Mouse (Mus musculus): ENCODE data around the gene Limk2. TPM values are rescaled to one million over a fixed set of nuclear protein-coding genes. Genes with fewer than 3 reads are reported as not detected.

Gene Limk2
- polyA plus RNA-seq, 1 experiment = 21.6 TPM

DNA sequence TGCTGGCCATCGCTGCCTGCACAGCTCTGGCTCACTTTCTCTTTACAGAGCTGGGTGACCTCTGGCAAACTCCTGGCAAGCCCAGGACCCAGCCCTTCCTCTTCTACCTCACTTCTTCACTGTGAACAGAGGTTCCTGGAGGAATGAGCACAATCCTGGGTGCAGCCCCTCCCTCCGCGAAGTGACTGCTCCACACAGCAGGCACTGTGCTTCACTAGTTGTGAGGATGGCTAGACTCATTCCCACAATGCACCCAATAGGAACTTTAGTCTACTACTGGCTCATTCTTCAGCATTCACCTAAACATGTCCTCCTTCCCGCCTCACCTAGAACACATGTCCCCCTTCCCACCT lies 59.7 kb downstream of the Limk2 start:
- no peak overlapping the region for H3ac ChIP-seq (ENCODE audit: control insufficient read depth, insufficient read length, low read depth)
- H3K36me3 ChIP-seq (ENCODE audit: control insufficient read depth, insufficient read depth) = peaks cover 60% of the 10 kb centered on the region
- no peak overlapping the region for H3K4me3 ChIP-seq (ENCODE audit: insufficient read depth, poor library complexity, severe bottlenecking)
- no peak for TF ChIP-seq CEBPB (IDR thresholded peaks at IDR 0.05; ENCODE audit: low read depth)
- H3K79me3 ChIP-seq (ENCODE audit: low read depth) = no peaks in the 10 kb centered on the region
- no peaks in the 10 kb centered on the region for H3K79me2 ChIP-seq (ENCODE audit: control insufficient read depth, insufficient read depth)
- H3K27me3 ChIP-seq (ENCODE audit: control insufficient read depth, insufficient read depth, insufficient read length) = no peaks in the 10 kb centered on the region

DNA sequence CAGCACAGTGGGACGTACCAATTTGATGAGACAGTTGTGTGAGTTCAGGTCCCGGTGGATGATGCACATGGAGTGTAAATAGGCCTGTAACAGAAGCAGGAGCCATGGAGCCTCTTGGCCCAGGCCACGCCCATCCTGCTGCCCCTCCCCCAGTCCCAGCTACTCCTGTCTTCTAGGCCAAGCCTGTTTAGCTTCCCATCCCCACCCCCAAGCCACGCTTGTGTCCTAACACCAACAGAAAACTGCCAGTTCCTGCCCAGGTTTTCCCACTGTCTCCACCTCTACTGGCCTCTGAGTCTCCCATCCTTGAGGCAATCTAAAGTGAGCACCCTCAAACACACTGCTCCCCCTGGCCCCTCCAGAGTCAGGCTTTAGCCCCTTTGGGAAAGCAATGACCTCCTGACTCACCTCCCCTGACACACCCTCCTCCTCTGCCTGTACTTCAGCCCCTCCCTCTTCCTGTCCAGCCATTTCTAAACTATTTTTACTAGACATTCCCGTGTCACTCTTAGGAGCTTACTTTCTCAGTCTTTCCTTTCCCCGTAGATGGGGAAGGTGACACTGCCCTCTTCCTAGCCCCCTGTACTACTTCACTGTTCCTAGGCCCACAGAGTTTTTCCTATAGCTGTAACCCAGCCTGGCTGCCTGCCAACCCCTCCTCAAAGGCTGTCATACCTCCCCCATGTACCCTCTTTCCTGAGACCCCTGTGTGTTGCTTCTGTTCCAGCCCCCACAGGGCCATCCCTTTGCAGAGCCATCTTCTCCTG lies 60.2 kb downstream of the Limk2 start:
- Histone ChIP-seq H3K36me3 (ENCODE audit: control insufficient read depth, insufficient read depth) (peaks cover 56% of the 10 kb centered on the region), H3K4me3 (ENCODE audit: insufficient read depth, poor library complexity, severe bottlenecking) (no peak overlapping the region), H3ac (ENCODE audit: control insufficient read depth, insufficient read length, low read depth) (no peak overlapping the region), H3K27me3 (ENCODE audit: control insufficient read depth, insufficient read depth, insufficient read length) (no peaks in the 10 kb centered on the region), H3K79me3 (ENCODE audit: low read depth) (no peaks in the 10 kb centered on the region), H3K79me2 (ENCODE audit: control insufficient read depth, insufficient read depth) (no peaks in the 10 kb centered on the region)
- TF ChIP-seq FOSL1 (IDR thresholded peaks at IDR 0.05; ENCODE audit: insufficient read depth, low read length, poor library complexity, severe bottlenecking) = no peak
- TF ChIP-seq CTCF (IDR thresholded peaks at IDR 0.05; ENCODE audit: control insufficient read depth, insufficient read depth, insufficient read length) = no peak
- no peak for TF ChIP-seq USF1 (IDR thresholded peaks at IDR 0.05; ENCODE audit: low read depth)
- TF ChIP-seq MAX (IDR thresholded peaks at IDR 0.05) = peak; percentile 17
- TF ChIP-seq CEBPB (IDR thresholded peaks at IDR 0.05; ENCODE audit: low read depth) = no peak
- TF ChIP-seq MYOG (IDR thresholded peaks at IDR 0.05; ENCODE audit: control insufficient read depth, extremely low read depth, insufficient read length) = no peak

DNA sequence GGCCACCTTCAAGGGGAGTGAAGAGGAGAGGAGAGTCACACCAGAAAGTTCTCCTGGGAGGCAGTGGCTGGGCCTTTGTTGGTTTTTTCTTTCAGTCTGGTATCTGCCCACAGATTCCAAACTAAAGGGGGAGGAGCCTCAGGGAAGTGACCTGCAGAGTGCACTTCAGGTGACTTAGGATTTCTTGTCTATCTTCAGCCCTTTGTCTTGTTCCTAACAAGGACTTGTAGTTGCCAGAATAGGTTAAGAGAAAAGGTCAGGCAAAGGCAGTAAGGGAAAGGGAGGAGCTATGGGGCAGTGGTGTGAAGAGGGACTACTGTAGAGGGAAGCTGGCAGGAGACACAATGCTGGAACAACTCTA lies 61.2 kb downstream of the Limk2 start:
- Histone ChIP-seq H3K79me3 (ENCODE audit: low read depth) (no peaks in the 10 kb centered on the region), H3ac (ENCODE audit: control insufficient read depth, insufficient read length, low read depth) (no peak overlapping the region), H3K27me3 (ENCODE audit: control insufficient read depth, insufficient read depth, insufficient read length) (no peaks in the 10 kb centered on the region), H3K4me3 (ENCODE audit: insufficient read depth, poor library complexity, severe bottlenecking) (no peak overlapping the region), H3K79me2 (ENCODE audit: control insufficient read depth, insufficient read depth) (no peaks in the 10 kb centered on the region), H3K36me3 (ENCODE audit: control insufficient read depth, insufficient read depth) (peaks cover 53% of the 10 kb centered on the region)
- TF ChIP-seq MAX (IDR thresholded peaks at IDR 0.05) (no peak), MYOG (IDR thresholded peaks at IDR 0.05; ENCODE audit: control insufficient read depth, extremely low read depth, insufficient read length) (no peak), FOSL1 (IDR thresholded peaks at IDR 0.05; ENCODE audit: insufficient read depth, low read length, poor library complexity, severe bottlenecking) (no peak), MYOD1 (IDR thresholded peaks at IDR 0.05; ENCODE audit: control insufficient read depth, insufficient read length, low read depth) (no peak), CEBPB (IDR thresholded peaks at IDR 0.05; ENCODE audit: low read depth) (no peak), USF1 (IDR thresholded peaks at IDR 0.05; ENCODE audit: low read depth) (no peak), CTCF (IDR thresholded peaks at IDR 0.05; ENCODE audit: control insufficient read depth, insufficient read depth, insufficient read length) (no peak)

GRCm38 (mm10) chr11:3347091-3347834 lies 61.7 kb downstream of the Limk2 start:
- Histone ChIP-seq H3K4me3 (ENCODE audit: insufficient read depth, poor library complexity, severe bottlenecking) (no peak overlapping the region), H3K79me2 (ENCODE audit: control insufficient read depth, insufficient read depth) (no peaks in the 10 kb centered on the region), H3K27me3 (ENCODE audit: control insufficient read depth, insufficient read depth, insufficient read length) (no peaks in the 10 kb centered on the region), H3ac (ENCODE audit: control insufficient read depth, insufficient read length, low read depth) (no peak overlapping the region), H3K36me3 (ENCODE audit: control insufficient read depth, insufficient read depth) (peaks cover 48% of the 10 kb centered on the region), H3K79me3 (ENCODE audit: low read depth) (no peaks in the 10 kb centered on the region)
- TF ChIP-seq CTCF (IDR thresholded peaks at IDR 0.05; ENCODE audit: control insufficient read depth, insufficient read depth, insufficient read length) (peak; percentile 61), USF1 (IDR thresholded peaks at IDR 0.05; ENCODE audit: low read depth) (no peak)

- Histone ChIP-seq H3K4me3 (ENCODE audit: insufficient read depth, poor library complexity, severe bottlenecking) (no peak overlapping the region), H3K79me2 (ENCODE audit: control insufficient read depth, insufficient read depth) (no peaks in the 10 kb centered on the region), H3K79me3 (ENCODE audit: low read depth) (no peaks in the 10 kb centered on the region), H3K36me3 (ENCODE audit: control insufficient read depth, insufficient read depth) (peaks cover 41% of the 10 kb centered on the region), H3ac (ENCODE audit: control insufficient read depth, insufficient read length, low read depth) (no peak overlapping the region), H3K27me3 (ENCODE audit: control insufficient read depth, insufficient read depth, insufficient read length) (no peaks in the 10 kb centered on the region)
- TF ChIP-seq CTCF (IDR thresholded peaks at IDR 0.05; ENCODE audit: control insufficient read depth, insufficient read depth, insufficient read length) = no peak
- TF ChIP-seq MAX (IDR thresholded peaks at IDR 0.05) = no peak
Measured at GRCm38 (mm10) chr11:3346351-3346750, 62.6 kb downstream of the Limk2 start.

DNA sequence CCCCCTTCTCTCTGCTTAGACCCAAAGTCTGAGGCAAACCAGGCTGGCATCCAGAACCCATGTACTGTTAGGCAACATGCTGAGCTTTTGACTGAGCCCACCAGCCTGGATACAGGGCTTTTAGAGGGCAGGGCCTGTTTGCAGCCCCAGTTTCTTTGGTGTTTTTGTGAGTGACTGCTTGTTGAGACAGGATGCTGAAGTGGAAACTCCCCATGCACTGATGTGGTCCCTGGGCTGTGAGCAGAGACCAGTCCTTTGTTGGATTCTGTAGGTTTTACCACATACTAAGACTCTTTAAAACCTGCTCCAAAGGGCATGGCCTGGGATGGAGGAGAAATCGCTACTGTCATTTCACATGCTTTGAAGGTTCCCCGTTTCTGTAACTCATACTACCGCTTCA lies 64.1 kb downstream of the Limk2 start:
- no peak for TF ChIP-seq CTCF (IDR thresholded peaks at IDR 0.05; ENCODE audit: control insufficient read depth, insufficient read depth, insufficient read length)
- no peak for TF ChIP-seq USF1 (IDR thresholded peaks at IDR 0.05; ENCODE audit: low read depth)
- no peak for TF ChIP-seq FOSL1 (IDR thresholded peaks at IDR 0.05; ENCODE audit: insufficient read depth, low read length, poor library complexity, severe bottlenecking)
- TF ChIP-seq MAX (IDR thresholded peaks at IDR 0.05) = no peak
- TF ChIP-seq MYOG (IDR thresholded peaks at IDR 0.05; ENCODE audit: control insufficient read depth, extremely low read depth, insufficient read length) = no peak
- TF ChIP-seq CEBPB (IDR thresholded peaks at IDR 0.05; ENCODE audit: low read depth) = no peak
- H3K36me3 ChIP-seq (ENCODE audit: control insufficient read depth, insufficient read depth) = peaks cover 31% of the 10 kb centered on the region
- H3K79me2 ChIP-seq (ENCODE audit: control insufficient read depth, insufficient read depth) = no peaks in the 10 kb centered on the region
- no peaks in the 10 kb centered on the region for H3K27me3 ChIP-seq (ENCODE audit: control insufficient read depth, insufficient read depth, insufficient read length)
- H3ac ChIP-seq (ENCODE audit: control insufficient read depth, insufficient read length, low read depth) = no peak overlapping the region
- H3K79me3 ChIP-seq (ENCODE audit: low read depth) = no peaks in the 10 kb centered on the region
- H3K4me3 ChIP-seq (ENCODE audit: insufficient read depth, poor library complexity, severe bottlenecking) = no peak overlapping the region
